Mouse (Mus musculus): ENCODE results near the gene Mical3. TPM values are rescaled to one million over a fixed set of nuclear protein-coding genes. Genes with fewer than 3 reads are reported as not detected.

Gene Mical3
- polyA plus RNA-seq, 1 experiment = 16.2 TPM

DNA sequence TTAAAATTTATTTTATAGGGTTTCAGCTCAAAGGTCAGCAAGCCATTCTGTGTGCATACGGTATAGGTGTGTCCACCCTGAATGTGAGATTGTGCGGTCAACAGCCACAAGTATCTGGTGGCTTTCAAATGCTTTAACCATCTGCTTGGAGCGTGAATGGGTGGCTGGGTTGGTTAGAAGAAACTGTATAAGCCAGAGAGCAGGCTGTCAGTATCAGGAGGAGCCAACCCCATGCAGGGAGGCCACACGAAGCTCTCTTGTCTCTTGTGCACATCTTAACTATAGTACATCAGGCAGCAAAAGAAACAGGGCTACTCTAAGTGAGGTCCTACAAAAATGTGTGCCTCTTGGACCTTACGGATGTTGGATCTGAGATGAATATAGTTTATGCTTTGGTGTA is 114.7 kb downstream of the Mical3 start:
- 96% methylated on average over 5 of the region's 5 CpGs for WGBS
- TF ChIP-seq POLR2A (IDR thresholded peaks at IDR 0.05; ENCODE audit: control insufficient read depth, extremely low read depth, insufficient read depth, low read length, poor library complexity) = no peak
- no peak for TF ChIP-seq CTCF (IDR thresholded peaks at IDR 0.05; ENCODE audit: borderline replicate concordance, control insufficient read depth, extremely low read depth, insufficient read depth, low read length, poor library complexity)
- Histone ChIP-seq H3K27me3 (ENCODE audit: control insufficient read depth, insufficient read depth, low read length) (no peaks in the 10 kb centered on the region), H3K27ac (ENCODE audit: control insufficient read depth, insufficient read depth, low read length) (no peak overlapping the region), H3K36me3 (ENCODE audit: control insufficient read depth, insufficient read depth, low read length) (no peaks in the 10 kb centered on the region; the same call in 1 of the 2 replicates), H3K4me3 (ENCODE audit: control insufficient read depth, insufficient read depth, low read length) (no peak overlapping the region), H3K4me1 (replicated peaks; ENCODE audit: control insufficient read depth, insufficient read depth, low read length) (peaks cover 17% of the 10 kb centered on the region)
- DNase-seq = no peak

GRCm38 (mm10) chr6:121014339-121014738 is 116.5 kb downstream of the Mical3 start:
- Histone ChIP-seq H3K4me3 (ENCODE audit: control insufficient read depth, insufficient read depth, low read length) (no peak overlapping the region), H3K27me3 (ENCODE audit: control insufficient read depth, insufficient read depth, low read length) (no peaks in the 10 kb centered on the region), H3K4me1 (replicated peaks; ENCODE audit: control insufficient read depth, insufficient read depth, low read length) (peaks cover 17% of the 10 kb centered on the region), H3K27ac (ENCODE audit: control insufficient read depth, insufficient read depth, low read length) (no peak overlapping the region), H3K36me3 (ENCODE audit: control insufficient read depth, insufficient read depth, low read length) (no peaks in the 10 kb centered on the region)
- WGBS = 89% methylated on average over 11 of the region's 11 CpGs
- TF ChIP-seq CTCF (IDR thresholded peaks at IDR 0.05; ENCODE audit: borderline replicate concordance, control insufficient read depth, extremely low read depth, insufficient read depth, low read length, poor library complexity) = no peak
- no peak for TF ChIP-seq POLR2A (IDR thresholded peaks at IDR 0.05; ENCODE audit: control insufficient read depth, extremely low read depth, insufficient read depth, low read length, poor library complexity)
- no peak for DNase-seq

- H3K4me3 ChIP-seq (ENCODE audit: control insufficient read depth, insufficient read depth, low read length) = no peak overlapping the region
- DNase-seq = peak; percentile 60
- H3K36me3 ChIP-seq (ENCODE audit: control insufficient read depth, insufficient read depth, low read length) = no peaks in the 10 kb centered on the region
- peak; percentile 44; the same call in 1 of the 2 replicates for TF ChIP-seq CTCF (IDR thresholded peaks at IDR 0.05; ENCODE audit: borderline replicate concordance, control insufficient read depth, extremely low read depth, insufficient read depth, low read length, poor library complexity)
- no peak for TF ChIP-seq POLR2A (IDR thresholded peaks at IDR 0.05; ENCODE audit: control insufficient read depth, extremely low read depth, insufficient read depth, low read length, poor library complexity)
- no peaks in the 10 kb centered on the region for H3K27me3 ChIP-seq (ENCODE audit: control insufficient read depth, insufficient read depth, low read length)
- H3K4me1 ChIP-seq (replicated peaks; ENCODE audit: control insufficient read depth, insufficient read depth, low read length) = peaks cover 17% of the 10 kb centered on the region
- 15% methylated on average over 9 of the region's 9 CpGs for WGBS
- H3K27ac ChIP-seq (ENCODE audit: control insufficient read depth, insufficient read depth, low read length) = no peak overlapping the region
Measured at GRCm38 (mm10) chr6:121013750-121014149, 117.0 kb downstream of the Mical3 start.

GRCm38 (mm10) chr6:121011709-121012108 is 119.1 kb downstream of the Mical3 start:
- H3K36me3 ChIP-seq (ENCODE audit: control insufficient read depth, insufficient read depth, low read length) = no peaks in the 10 kb centered on the region
- H3K27ac ChIP-seq (ENCODE audit: control insufficient read depth, insufficient read depth, low read length) = no peak overlapping the region
- peaks cover 7% of the 10 kb centered on the region for H3K4me1 ChIP-seq (replicated peaks; ENCODE audit: control insufficient read depth, insufficient read depth, low read length)
- 99% methylated on average over 11 of the region's 11 CpGs for WGBS
- TF ChIP-seq CTCF (IDR thresholded peaks at IDR 0.05; ENCODE audit: borderline replicate concordance, control insufficient read depth, extremely low read depth, insufficient read depth, low read length, poor library complexity) = no peak
- no peaks in the 10 kb centered on the region for H3K27me3 ChIP-seq (ENCODE audit: control insufficient read depth, insufficient read depth, low read length)
- no peak for DNase-seq
- H3K4me3 ChIP-seq (ENCODE audit: control insufficient read depth, insufficient read depth, low read length) = no peak overlapping the region

GRCm38 (mm10) chr6:121009651-121010050 is 121.1 kb downstream of the Mical3 start:
- H3K36me3 ChIP-seq (ENCODE audit: control insufficient read depth, insufficient read depth, low read length) = no peaks in the 10 kb centered on the region
- DNase-seq = no peak
- WGBS = 98% methylated on average over 8 of the region's 8 CpGs
- TF ChIP-seq CTCF (IDR thresholded peaks at IDR 0.05; ENCODE audit: borderline replicate concordance, control insufficient read depth, extremely low read depth, insufficient read depth, low read length, poor library complexity) = no peak
- TF ChIP-seq POLR2A (IDR thresholded peaks at IDR 0.05; ENCODE audit: control insufficient read depth, extremely low read depth, insufficient read depth, low read length, poor library complexity) = no peak
- H3K27me3 ChIP-seq (ENCODE audit: control insufficient read depth, insufficient read depth, low read length) = no peaks in the 10 kb centered on the region
- no peak overlapping the region for H3K27ac ChIP-seq (ENCODE audit: control insufficient read depth, insufficient read depth, low read length)
- peaks cover 7% of the 10 kb centered on the region for H3K4me1 ChIP-seq (replicated peaks; ENCODE audit: control insufficient read depth, insufficient read depth, low read length)
- no peak overlapping the region for H3K4me3 ChIP-seq (ENCODE audit: control insufficient read depth, insufficient read depth, low read length)

GRCm38 (mm10) chr6:121004959-121005358 is 125.8 kb downstream of the Mical3 start:
- WGBS = 89% methylated on average over 4 of the region's 4 CpGs
- TF ChIP-seq POLR2A (IDR thresholded peaks at IDR 0.05; ENCODE audit: control insufficient read depth, extremely low read depth, insufficient read depth, low read length, poor library complexity) (no peak), CTCF (IDR thresholded peaks at IDR 0.05; ENCODE audit: borderline replicate concordance, control insufficient read depth, extremely low read depth, insufficient read depth, low read length, poor library complexity) (no peak)
- Histone ChIP-seq H3K27me3 (ENCODE audit: control insufficient read depth, insufficient read depth, low read length) (no peaks in the 10 kb centered on the region), H3K27ac (ENCODE audit: control insufficient read depth, insufficient read depth, low read length) (no peak overlapping the region), H3K4me3 (ENCODE audit: control insufficient read depth, insufficient read depth, low read length) (no peak overlapping the region), H3K4me1 (replicated peaks; ENCODE audit: control insufficient read depth, insufficient read depth, low read length) (no peaks in the 10 kb centered on the region), H3K36me3 (ENCODE audit: control insufficient read depth, insufficient read depth, low read length) (no peaks in the 10 kb centered on the region)
- DNase-seq = no peak

GRCm38 (mm10) chr6:121002952-121003351 is 127.8 kb downstream of the Mical3 start:
- H3K4me1 ChIP-seq (replicated peaks; ENCODE audit: control insufficient read depth, insufficient read depth, low read length) = no peaks in the 10 kb centered on the region
- DNase-seq = no peak
- no peak for TF ChIP-seq CTCF (IDR thresholded peaks at IDR 0.05; ENCODE audit: borderline replicate concordance, control insufficient read depth, extremely low read depth, insufficient read depth, low read length, poor library complexity)
- no peak for TF ChIP-seq POLR2A (IDR thresholded peaks at IDR 0.05; ENCODE audit: control insufficient read depth, extremely low read depth, insufficient read depth, low read length, poor library complexity)
- no peak overlapping the region for H3K4me3 ChIP-seq (ENCODE audit: control insufficient read depth, insufficient read depth, low read length)
- WGBS = 95% methylated on average over 3 of the region's 3 CpGs
- H3K27ac ChIP-seq (ENCODE audit: control insufficient read depth, insufficient read depth, low read length) = no peak overlapping the region
- H3K27me3 ChIP-seq (ENCODE audit: control insufficient read depth, insufficient read depth, low read length) = no peaks in the 10 kb centered on the region
- H3K36me3 ChIP-seq (ENCODE audit: control insufficient read depth, insufficient read depth, low read length) = no peaks in the 10 kb centered on the region

Data from thymus, adult 2 months (tissue).